Mouse (Mus musculus): ENCODE data around the gene Eepd1.

Eepd1 gene

DNA sequence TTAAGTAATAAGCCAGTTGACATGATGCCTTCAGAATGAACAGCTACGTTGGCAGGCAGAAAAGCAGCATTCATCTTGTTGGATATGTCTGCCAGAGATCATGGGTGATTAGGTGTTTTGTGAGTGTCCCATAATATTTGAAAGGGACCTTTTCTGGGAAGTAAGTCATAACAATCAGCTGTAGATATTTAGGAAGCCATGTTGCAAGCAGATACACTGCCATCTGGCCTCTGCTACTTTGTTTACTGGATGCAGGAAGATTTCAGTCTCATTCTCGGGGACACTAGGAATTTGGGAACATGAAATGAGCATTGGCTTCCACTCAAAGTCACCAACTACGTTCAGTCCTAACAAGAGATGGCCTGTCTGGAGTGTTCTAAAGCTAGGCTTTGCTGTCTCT, 54.1 kb downstream of the Eepd1 start:
- no peak for DNase-seq (ENCODE audit: extremely low spot score)

GRCm38 (mm10) chr9:25539461-25539860, 58.1 kb downstream of the Eepd1 start:
- DNase-seq (ENCODE audit: extremely low spot score) = no peak

DNA sequence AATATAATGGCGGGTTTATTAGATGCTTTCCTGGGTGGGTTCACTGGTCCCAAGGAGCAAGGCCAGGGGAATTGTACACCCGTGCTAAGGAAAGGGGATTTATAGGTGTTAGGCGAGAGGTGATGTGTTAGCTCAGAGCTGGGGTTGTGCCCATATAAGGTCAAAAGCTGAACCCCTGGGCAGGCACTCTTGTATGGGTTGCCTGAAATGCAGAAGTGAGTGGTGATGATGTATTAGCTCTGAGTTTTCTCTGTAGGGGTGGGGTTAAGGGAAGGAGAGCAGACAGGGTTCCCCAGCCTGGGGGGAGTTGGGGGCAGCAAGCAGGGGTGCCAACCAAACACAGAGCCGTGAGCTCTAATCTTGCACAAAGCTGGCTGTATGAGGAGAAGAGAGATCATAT, 60.0 kb downstream of the Eepd1 start:
- no peak for DNase-seq (ENCODE audit: extremely low spot score)

GRCm38 (mm10) chr9:25545212-25545611, 63.9 kb downstream of the Eepd1 start:
- DNase-seq (ENCODE audit: extremely low spot score) = no peak

GRCm38 (mm10) chr9:25549130-25550060, 68.0 kb downstream of the Eepd1 start:
- DNase-seq (ENCODE audit: extremely low spot score) = no peak

DNA sequence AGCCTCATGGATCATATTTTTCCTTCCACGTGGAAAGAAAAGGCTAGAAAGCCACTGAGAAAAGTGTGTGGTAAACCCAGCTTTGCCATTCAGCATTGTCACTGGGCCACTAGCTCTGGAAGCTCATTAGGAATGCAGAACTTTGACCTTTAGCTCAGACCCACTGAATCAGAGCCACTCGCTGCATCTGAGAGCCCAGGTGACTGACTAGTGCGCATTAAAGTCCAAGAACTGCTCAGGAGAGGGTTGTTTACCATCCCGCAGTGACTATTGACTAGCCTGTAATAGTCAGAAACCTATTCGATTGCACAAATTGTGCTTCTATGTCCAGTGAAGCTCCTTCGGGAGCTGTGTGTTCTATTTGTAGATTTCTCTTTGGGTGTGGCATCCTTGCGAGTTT, 68.8 kb downstream of the Eepd1 start:
- DNase-seq (ENCODE audit: extremely low spot score) = no peak

DNA sequence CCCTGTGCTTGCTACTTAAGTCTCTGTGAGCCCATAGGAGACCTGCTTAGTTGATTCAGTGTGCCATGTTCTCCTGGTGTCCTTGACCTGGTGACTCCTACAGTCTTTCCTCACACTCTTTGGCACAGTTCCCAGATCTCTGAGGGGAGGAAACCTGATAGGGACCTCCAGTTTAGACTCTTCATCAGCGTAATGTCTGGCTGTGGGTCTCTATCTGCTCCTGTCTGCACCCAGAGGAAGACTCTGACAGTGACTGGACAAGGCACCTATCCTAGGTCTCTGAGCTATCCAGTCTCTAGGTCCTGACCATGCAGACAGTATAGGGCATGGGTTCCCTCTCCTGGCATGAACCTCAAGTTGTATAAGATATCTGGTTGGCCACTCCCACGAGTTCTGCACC, 71.2 kb downstream of the Eepd1 start:
- no peak for DNase-seq (ENCODE audit: extremely low spot score)

DNA sequence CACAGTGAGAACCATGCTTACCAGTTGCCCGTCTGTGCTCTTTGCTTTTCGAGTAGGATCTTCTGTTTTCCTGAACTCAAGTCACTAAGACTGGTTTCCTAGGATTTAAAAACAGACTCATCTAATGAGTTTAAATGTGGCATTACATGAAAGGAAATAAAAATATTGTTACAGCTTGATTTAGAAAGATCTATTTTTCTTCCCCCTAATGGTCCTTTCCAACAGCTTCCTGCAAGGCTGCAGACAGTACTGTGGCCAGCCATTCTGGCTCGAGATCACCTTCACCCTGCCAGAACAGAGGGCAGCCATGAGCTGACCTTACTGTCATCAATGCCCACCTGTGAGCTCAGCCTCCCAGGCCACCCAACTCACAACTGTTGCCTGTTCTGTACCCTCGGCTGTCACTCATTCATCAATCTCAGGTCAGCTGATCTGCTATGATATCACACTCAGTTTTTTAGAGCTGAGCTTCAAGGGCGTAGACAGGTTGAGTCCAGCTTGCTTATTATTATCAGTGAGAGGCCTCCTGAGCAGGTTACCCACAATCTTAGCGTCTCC, 73.0 kb downstream of the Eepd1 start:
- no peak for DNase-seq (ENCODE audit: extremely low spot score)

GRCm38 (mm10) chr9:25555261-25555660, 73.9 kb downstream of the Eepd1 start:
- DNase-seq (ENCODE audit: extremely low spot score) = no peak

DNA sequence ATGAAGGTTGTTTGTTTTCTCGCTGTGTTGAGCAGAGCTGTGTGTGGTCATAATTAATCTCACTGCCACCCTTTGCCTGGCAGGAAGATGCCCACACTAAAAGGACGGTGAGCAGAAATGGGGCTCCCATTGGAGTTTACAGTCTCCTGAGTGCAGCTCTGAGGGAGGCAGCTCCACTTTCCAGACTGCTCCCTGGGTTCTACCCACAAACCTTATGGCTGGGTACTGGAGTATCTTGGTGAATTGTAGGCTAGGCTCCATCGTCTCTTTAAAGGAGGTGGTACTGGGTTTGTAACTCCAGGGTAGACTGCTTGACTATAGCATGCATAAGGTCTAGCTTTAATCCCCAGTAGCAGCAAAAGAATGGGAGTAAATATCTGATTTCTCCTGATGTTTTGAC, 74.7 kb downstream of the Eepd1 start:
- no peak for DNase-seq (ENCODE audit: extremely low spot score)

DNA sequence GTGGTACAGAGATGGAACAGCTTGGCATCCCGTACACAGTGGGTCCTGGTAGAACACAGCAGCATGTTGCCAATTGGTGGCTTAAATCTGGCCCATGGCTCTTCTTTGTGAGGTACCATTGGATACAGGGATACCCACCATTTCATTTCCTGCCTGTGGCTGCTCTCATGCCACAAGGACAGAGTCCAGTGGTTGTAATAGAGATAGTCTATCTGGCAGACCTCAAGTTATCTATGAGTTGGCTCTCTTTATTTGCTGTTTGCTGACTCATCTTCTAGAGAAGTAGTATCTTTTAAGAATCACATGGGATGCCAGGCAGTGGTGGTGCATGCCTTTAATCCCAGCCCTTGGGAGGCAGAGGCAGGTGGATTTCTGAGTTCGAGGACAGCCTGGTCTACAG, 76.0 kb downstream of the Eepd1 start:
- no peak for DNase-seq (ENCODE audit: extremely low spot score)

- no peak for DNase-seq (ENCODE audit: extremely low spot score)
These were observed 77.5 kb downstream of the Eepd1 start for GRCm38 (mm10) chr9:25558834-25559233.

DNA sequence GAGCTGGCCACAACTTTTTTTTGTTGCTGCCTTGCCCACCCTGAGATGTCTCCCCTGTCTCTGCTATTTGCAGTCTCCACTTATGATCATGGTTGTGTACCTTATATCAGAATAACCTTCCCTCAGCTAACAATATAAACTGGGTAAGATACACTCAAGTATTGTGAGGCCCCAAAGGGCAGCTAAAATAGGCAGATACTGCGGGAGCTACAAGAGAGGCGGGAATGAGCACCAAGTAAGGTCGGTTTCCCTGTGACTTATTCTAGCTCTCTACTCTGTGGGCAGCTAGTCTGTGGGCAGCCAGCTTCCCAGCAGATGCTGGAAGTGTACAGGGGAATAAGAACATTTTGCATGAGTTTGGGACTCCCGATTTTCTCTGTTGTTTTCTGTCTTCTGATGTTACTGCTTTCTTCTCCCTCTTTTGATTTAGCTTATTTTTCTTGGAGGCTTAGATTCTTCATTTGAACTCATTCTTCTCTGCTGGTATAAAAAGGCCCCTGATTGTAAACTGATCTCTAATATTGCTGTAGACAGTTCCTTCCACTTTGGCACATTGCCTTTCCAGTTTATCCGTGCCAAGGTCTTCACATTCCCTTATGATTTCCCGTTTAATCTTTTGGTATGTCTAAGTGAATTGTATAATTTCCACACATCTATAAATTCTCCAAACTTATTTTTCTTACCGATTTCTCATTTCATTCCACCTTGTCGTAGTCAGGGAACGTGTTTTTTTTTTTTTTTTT, 78.8 kb downstream of the Eepd1 start:
- DNase-seq (ENCODE audit: extremely low spot score) = no peak

GRCm38 (mm10) chr9:25561143-25561542, 79.8 kb downstream of the Eepd1 start:
- DNase-seq (ENCODE audit: extremely low spot score) = no peak

DNA sequence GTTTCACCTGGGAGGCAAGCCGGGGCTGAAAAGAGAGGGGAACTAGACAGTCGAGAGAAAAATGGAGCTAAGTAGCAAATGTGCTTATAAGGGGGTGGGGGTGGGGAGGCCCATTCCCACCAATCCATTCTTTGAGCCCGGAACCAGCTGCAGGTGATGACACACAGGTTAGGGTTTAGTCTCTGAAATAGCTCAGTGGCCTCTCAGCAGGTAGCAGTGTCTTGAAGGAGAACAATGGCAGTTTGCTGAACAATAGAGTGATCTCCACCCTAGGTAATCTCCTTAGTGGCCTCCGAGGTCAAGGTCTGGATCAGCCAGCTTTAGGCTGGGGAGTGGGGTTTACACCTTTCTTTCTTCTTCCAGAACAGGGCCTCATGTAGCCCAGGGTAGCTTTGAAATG, 82.5 kb downstream of the Eepd1 start:
- DNase-seq (ENCODE audit: extremely low spot score) = no peak

- DNase-seq (ENCODE audit: extremely low spot score) = no peak
These were observed 85.7 kb downstream of the Eepd1 start for GRCm38 (mm10) chr9:25567071-25567470.

DNA sequence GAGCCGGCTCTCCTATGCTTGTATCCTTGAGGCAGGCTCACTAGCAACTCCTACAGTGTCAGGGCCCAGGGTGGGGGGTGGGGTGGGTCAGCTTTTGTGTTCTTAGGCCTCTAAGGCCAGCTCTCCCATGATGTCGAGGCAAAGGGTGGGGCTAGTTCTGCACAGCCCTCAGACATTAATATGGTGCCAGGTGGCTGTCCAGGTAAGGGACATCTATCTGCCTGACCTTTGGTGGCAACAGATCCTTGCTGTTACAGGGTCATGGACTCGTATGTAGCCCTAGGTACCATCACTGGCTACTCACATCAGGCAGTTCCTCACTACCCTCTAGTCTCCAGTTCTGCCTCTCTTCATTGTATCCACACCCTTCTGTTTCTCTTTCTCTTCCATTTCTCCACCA, 87.4 kb downstream of the Eepd1 start:
- no peak for DNase-seq (ENCODE audit: extremely low spot score)

DNA sequence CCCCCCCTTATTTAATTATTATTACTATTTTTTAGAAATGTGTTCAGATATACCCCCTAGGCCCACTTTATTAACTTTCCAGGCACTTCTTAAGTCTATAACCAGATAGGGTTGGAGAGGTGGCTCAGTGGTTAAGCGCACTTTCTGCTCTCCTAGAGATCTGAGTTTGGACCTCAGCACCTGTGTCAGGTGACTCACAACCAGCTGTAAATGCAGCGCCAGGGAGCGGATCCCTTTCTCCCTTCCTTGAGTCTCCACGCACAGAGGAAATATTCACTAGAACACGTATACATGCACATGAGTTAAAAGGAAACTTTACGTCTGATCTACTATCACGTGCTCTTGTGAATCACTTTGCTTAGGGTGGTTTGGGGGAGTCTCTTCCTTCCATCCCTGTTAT, 88.7 kb downstream of the Eepd1 start:
- no peak for DNase-seq (ENCODE audit: extremely low spot score)

DNA sequence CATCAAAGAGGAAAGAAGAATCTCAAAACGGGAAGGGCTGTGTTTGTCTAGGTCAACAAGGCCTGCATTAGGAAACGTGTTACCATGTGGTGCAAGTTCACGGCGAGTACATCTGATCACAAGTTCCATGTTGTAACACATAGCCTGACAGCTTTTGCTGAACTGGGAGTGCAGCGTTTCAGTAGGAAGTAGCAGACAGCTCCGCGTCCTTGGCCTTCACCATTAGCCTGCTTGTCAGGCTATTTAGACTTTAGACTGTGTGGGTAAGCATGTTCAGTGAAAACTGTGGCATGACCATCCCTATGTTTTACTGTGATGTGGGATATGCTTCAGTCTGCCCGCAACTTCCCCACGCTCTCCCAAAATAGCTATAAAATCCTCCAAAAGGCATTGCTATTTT, 89.1 kb downstream of the Eepd1 start:
- no peak for DNase-seq (ENCODE audit: extremely low spot score)

DNA sequence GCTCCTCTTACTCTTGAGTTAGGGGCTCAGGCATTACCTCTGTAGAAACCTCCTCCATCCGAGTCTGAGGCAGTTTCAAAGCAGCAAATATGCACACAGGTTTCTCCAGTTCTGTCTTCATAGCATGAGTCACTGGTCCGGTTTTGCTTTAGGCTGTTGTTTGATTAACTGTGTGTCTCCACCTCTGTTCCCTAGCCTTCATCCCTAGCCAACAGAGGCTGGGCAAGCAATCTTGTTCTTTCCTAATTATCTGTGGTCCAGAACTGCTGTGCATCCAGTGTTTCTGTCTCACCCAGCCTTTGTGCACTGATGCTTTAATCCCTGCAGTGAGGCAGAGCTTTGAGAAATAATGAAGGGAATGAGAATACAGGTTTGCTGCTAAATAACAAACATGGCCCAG, 90.0 kb downstream of the Eepd1 start:
- no peak for DNase-seq (ENCODE audit: extremely low spot score)

DNA sequence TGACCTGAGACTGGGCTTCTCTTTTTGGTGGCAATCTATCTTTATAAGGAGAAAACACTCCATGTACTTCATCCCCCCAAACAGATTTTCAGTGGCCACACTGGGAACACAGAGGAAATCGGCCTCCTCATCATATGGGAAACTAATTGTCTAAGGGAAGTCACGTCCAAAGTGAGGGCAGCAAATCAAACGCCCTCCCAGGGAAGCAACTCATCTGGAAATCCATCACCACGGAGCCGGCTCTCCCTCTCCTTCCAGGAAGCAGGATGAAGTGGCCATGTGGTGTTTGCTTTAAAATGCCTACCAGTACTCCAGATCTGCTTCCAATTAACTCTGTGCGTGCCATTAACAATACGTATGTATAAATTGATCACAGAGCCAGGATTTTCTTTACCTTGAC, 92.4 kb downstream of the Eepd1 start:
- peak; percentile 43 for DNase-seq (ENCODE audit: extremely low spot score)

DNA sequence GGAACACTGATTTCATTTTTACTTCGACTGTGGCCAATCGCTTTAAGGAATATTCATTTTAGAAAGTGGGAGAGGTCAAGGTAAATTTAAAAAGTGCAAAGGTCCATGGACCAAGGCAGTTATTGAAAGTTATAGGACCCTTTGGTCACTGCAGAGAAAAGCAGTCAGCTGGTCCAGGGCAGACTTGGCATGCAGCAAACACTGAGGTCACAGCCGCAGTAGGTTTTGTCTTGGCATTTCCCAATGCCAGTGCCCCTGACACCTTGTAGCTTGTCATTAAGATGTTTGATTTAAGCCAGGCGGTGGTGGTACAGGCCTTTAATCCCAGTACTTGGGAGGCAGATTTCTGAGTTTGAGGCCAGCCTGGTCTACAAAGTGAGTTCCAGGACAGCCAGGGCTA, 92.8 kb downstream of the Eepd1 start:
- no peak for DNase-seq (ENCODE audit: extremely low spot score)

Measured in embryo, embryonic 9.5 days (tissue).